Mouse (Mus musculus) midbrain, postnatal 0 days (tissue): ENCODE data around the gene Vsig10. TPM values are rescaled to one million over a fixed set of nuclear protein-coding genes. Genes with fewer than 3 reads are reported as not detected.
A peak's percentile ranks its signal among the peaks of the same experiment; 100 is the strongest.

Source experiments
- ATAC-seq: fragments of 200-750 bp; cut with Nextera tagmentation; 2 replicates; pipeline ENCODE4 v1.8.0; 2017; ENCODE audit warnings: moderate number of reproducible peaks, mild to moderate bottlenecking, moderate TSS enrichment, moderate library complexity; ENCODE audit not compliant: low FRiP score
- DNase-seq: peaks from one replicate; pipeline ENCODE4 v3.0.0-alpha.2; 2015; ENCODE audit warnings: low spot score
- H3K27ac ChIP-seq: fragments of 300-500 bp; sonication (generic); 2 replicates; pipeline ENCODE4 v1.5.1; 2014; ENCODE audit warnings: low read depth, mild to moderate bottlenecking, low read length, mixed read lengths
- H3K27me3 ChIP-seq: fragments of 300-500 bp; sonication (generic); 2 replicates; pipeline ENCODE4 v1.6.1; 2014; ENCODE audit warnings: low read length, control low read depth, mixed read lengths; ENCODE audit not compliant: insufficient read depth
- H3K36me3 ChIP-seq: fragments of 300-500 bp; sonication (generic); 2 replicates; pipeline ENCODE4 v1.6.1; 2014; ENCODE audit warnings: low read length, control low read depth, mixed read lengths; ENCODE audit not compliant: insufficient read depth
- H3K4me1 ChIP-seq: fragments of 300-500 bp; sonication (generic); 2 replicates; pipeline ENCODE4 v1.6.1; 2014; ENCODE audit warnings: mild to moderate bottlenecking, control low read depth, antibody characterized with exemption, low read length, mixed read lengths; ENCODE audit not compliant: insufficient read depth
- H3K4me2 ChIP-seq: fragments of 300-500 bp; sonication (generic); 2 replicates; pipeline ENCODE4 v1.6.1; 2014; ENCODE audit warnings: low read depth, mild to moderate bottlenecking, low read length, mixed read lengths; ENCODE audit not compliant: poor library complexity, severe bottlenecking
- H3K4me3 ChIP-seq: fragments of 300-500 bp; sonication (generic); 2 replicates; pipeline ENCODE4 v1.5.1; 2014; ENCODE audit warnings: low read depth, mild to moderate bottlenecking, low read length, moderate library complexity
- H3K9ac ChIP-seq: fragments of 300-500 bp; sonication (generic); replicated peaks from 2 replicates; pipeline ENCODE4 v1.6.1; 2014; ENCODE audit warnings: mild to moderate bottlenecking, low read length, moderate library complexity, mixed read lengths; ENCODE audit not compliant: poor library complexity, severe bottlenecking
- H3K9me3 ChIP-seq: fragments of 300-500 bp; sonication (generic); 2 replicates; pipeline ENCODE4 v1.6.1; 2016; ENCODE audit warnings: low read length, control low read depth
- CTCF ChIP-seq: IDR thresholded peaks from 2 replicates; pipeline ENCODE4 v1.5.1; 2016; ENCODE audit warnings: antibody characterized with exemption, mild to moderate bottlenecking
- WGBS: fragments of 180-500 bp; shearing (Covaris S2); extraction: QIAGEN DNeasy Blood & Tissue Kit; methylation state at CpG from one replicate; pipeline ENCODE4 v1.1.7; 2014; 5-methylcytosine and 5-hydroxymethylcytosine counted together
- polyA plus RNA-seq: library from polyadenylated mRNA; unstranded; fragments of >200 nt; fragmentation: Nextera tagmentation; extraction: Ambion mirVana; gene quantifications from 2 replicates; pipeline ENCODE4 v1.2.1, GENCODE M21; 2015
- total RNA-seq: library from RNA; depleted of rRNA; stranded (reverse); fragments of >200 nt; gene quantifications from 2 replicates; pipeline ENCODE4 v1.2.3, GENCODE M21; 2014; rRNA removed

Vsig10 gene
- total and polyA plus RNA-seq, 2 experiments from 2014 or later = 1.5 to 7.1 TPM

GRCm38 (mm10) chr5:117398007-117398550, 79.2 kb downstream of the Vsig10 start:
- Histone ChIP-seq H3K27me3 (no peaks in the 10 kb centered on the region), H3K4me2 (no peak overlapping the region), H3K9ac (no peak overlapping the region), H3K27ac (no peak overlapping the region), H3K4me3 (no peak overlapping the region), H3K36me3 (no peaks in the 10 kb centered on the region), H3K9me3 (no peaks in the 10 kb centered on the region), H3K4me1 (no peaks in the 10 kb centered on the region)
- 0 out of 2 replicates have a peak, but pooled peaks have one; percentile 7 for TF ChIP-seq CTCF
- DNase-seq (peak; percentile 5), ATAC-seq (no peak)
- 27% methylated on average over 4 of the region's 5 CpGs for whole genome bisulfite sequencing

DNA sequence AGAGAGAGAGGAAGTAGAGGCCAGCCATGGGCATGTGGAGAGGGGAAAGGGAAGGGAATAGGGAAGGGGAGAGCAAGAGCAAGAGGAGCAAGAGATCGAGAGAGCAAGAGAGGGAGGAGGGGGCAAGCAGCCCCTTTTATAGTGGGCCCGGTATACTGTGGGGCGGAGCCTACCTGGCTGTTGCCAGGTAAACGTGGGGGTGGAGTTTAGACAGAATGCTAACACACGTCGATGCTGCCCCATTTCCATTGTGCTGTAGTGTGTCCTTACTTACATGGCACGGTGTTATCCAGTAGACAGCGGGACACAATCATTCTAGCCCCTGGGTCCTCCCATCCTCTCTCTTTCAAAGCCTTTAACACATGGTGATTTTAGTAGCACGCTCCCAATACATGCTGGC, 80.4 kb downstream of the Vsig10 start:
- Histone ChIP-seq H3K27me3 (no peaks in the 10 kb centered on the region), H3K4me2 (no peak overlapping the region), H3K27ac (no peak overlapping the region), H3K4me1 (no peaks in the 10 kb centered on the region), H3K4me3 (no peak overlapping the region), H3K9ac (no peak overlapping the region), H3K9me3 (no peaks in the 10 kb centered on the region), H3K36me3 (no peaks in the 10 kb centered on the region)
- 79% methylated on average over 9 of the region's 9 CpGs for WGBS
- ATAC-seq = no peak
- TF ChIP-seq CTCF = no peak
- no peak for DNase-seq

- WGBS = 88% methylated on average over 8 of the region's 8 CpGs
- no peaks in the 10 kb centered on the region for H3K4me1 ChIP-seq
These were observed 84.7 kb downstream of the Vsig10 start for GRCm38 (mm10) chr5:117403609-117404008.

More at GRCm38 (mm10) chr5:117403609-117404008, 84.7 kb downstream of the Vsig10 start:
- Histone ChIP-seq H3K27ac (no peak overlapping the region), H3K27me3 (no peaks in the 10 kb centered on the region), H3K4me3 (no peak overlapping the region), H3K36me3 (no peaks in the 10 kb centered on the region), H3K9ac (no peak overlapping the region), H3K4me2 (no peak overlapping the region), H3K9me3 (no peaks in the 10 kb centered on the region)
- no peak for TF ChIP-seq CTCF
- no peak for DNase-seq
- no peak for ATAC-seq

Other genes starting within 250 kb of the Vsig10 start
- 91.5 and 95.0 TPM in 2 replicates for gene Suds3, start 203.0 kb upstream of the Vsig10 start, total RNA-seq
- gene Suds3, start 203.0 kb upstream of the Vsig10 start, polyA plus RNA-seq = 63.9 and 70.9 TPM in 2 replicates
- gene Taok3, start 199.0 kb upstream of the Vsig10 start, total RNA-seq = 30.1 and 35.5 TPM in 2 replicates
- 61.9 and 65.1 TPM in 2 replicates for gene Taok3, start 199.0 kb upstream of the Vsig10 start, polyA plus RNA-seq
- 1,240 and 1,525 TPM in 2 replicates for gene Pebp1, start 31.5 kb upstream of the Vsig10 start, total RNA-seq
- gene Pebp1, start 31.5 kb upstream of the Vsig10 start, polyA plus RNA-seq = 1,025 and 1,129 TPM in 2 replicates
- gene Wsb2, start 38.2 kb downstream of the Vsig10 start, total RNA-seq = 395 and 494 TPM in 2 replicates
- gene Wsb2, start 38.2 kb downstream of the Vsig10 start, polyA plus RNA-seq = 336 and 360 TPM in 2 replicates
- gene Rfc5, start 70.0 kb downstream of the Vsig10 start, total RNA-seq = 12.0 and 15.2 TPM in 2 replicates
- gene Rfc5, start 70.0 kb downstream of the Vsig10 start, polyA plus RNA-seq = 22.0 and 22.1 TPM in 2 replicates
- 14.5 and 16.0 TPM in 2 replicates for gene Ksr2, start 94.9 kb downstream of the Vsig10 start, total RNA-seq
- 6.7 and 8.9 TPM in 2 replicates for gene Ksr2, start 94.9 kb downstream of the Vsig10 start, polyA plus RNA-seq